In genomic region chr10:61825536-61825935, GRCm38 (mm10) we compare ENCODE assay signal across 30 mouse cellular contexts. TPM values are rescaled to one million over a fixed set of nuclear protein-coding genes. Genes with fewer than 3 reads are reported as not detected.
DNase-seq lines count a peak whose midpoint lies in the region; ATAC-seq and TF ChIP-seq lines count a peak whose summit lies in the region.
"Had no signal": no experiment of that assay in that cellular context is flagged by ENCODE, and none has a peak within 500 bp of the region (broad histone marks: within the 10 kb centered on the region; RNA-seq: fewer than 3 reads in every experiment).

No protein-coding gene starts in this region.

- WGBS in embryonic facial prominence, embryonic 13.5 days = 15% methylated on average over 5 of the region's 5 CpGs
- whole genome bisulfite sequencing in limb, embryonic 11.5 days = 9% methylated on average over 5 of the region's 5 CpGs
- 52% methylated on average over 5 of the region's 5 CpGs for WGBS in intestine, postnatal 0 days

- peak; percentile 53 for DNase-seq in embryo, embryonic 10.5 days (ENCODE audit: low spot score)
- no peak for DNase-seq in embryo, embryonic 9.5 days (ENCODE audit: extremely low spot score)
- peak; percentile 16 for DNase-seq in A20 (ENCODE audit: low read depth, low spot score)
- peak; percentile 58 for DNase-seq in limb, embryonic 11.5 days (ENCODE audit: low spot score)
- DNase-seq in spleen, adult 12 weeks (ENCODE audit: low spot score) = no peak
- DNase-seq: adrenal gland, postnatal 14 days; cerebellum, adult 11 months; cerebellum, adult 9-11 months; heart, postnatal 14 days; kidney, adult 8-10 months; kidney, postnatal 14 days; liver, embryonic 13.5 days; lung, adult 2 months; lung, postnatal 10 days; right cerebral cortex, postnatal 25 days; spleen, adult 18-20 months; thymus, postnatal 25 days had no signal

- no peaks in the 10 kb centered on the region for H3K9me3 ChIP-seq in embryonic facial prominence, embryonic 13.5 days
- H3K9me3 ChIP-seq in limb, embryonic 11.5 days (ENCODE audit: control insufficient read depth, low read length) = no peaks in the 10 kb centered on the region
- H3K9me3 ChIP-seq in intestine, postnatal 0 days (ENCODE audit: control insufficient read depth) = no peaks in the 10 kb centered on the region
- H3K9me3 ChIP-seq: forebrain, embryonic 10.5 days; hindbrain, embryonic 10.5 days; hindbrain, embryonic 15.5 days; limb, embryonic 15.5 days; liver, embryonic 13.5 days; midbrain, embryonic 15.5 days had no signal

- H3K27ac ChIP-seq in embryonic facial prominence, embryonic 13.5 days = peak overlapping the region; percentile 83
- H3K27ac ChIP-seq in limb, embryonic 11.5 days (replicated peaks; ENCODE audit: low read depth, low read length) = no peak overlapping the region
- no peak overlapping the region for H3K27ac ChIP-seq in intestine, postnatal 0 days (ENCODE audit: low read depth, low read length)
- H3K27ac ChIP-seq: hindbrain, embryonic 15.5 days; liver, embryonic 13.5 days; macrophage; midbrain, embryonic 15.5 days had no signal

- no peak for ATAC-seq in embryonic facial prominence, embryonic 13.5 days (ENCODE audit: insufficient number of reproducible peaks, insufficient read depth, low FRiP score, low TSS enrichment, low read depth)
- ATAC-seq in limb, embryonic 11.5 days (ENCODE audit: insufficient number of reproducible peaks, low FRiP score, low TSS enrichment, low read depth) = no peak
- no peak for ATAC-seq in monocyte, adult 5-6 weeks (replicated peaks; ENCODE audit: insufficient number of reproducible peaks, low FRiP score, low TSS enrichment, poor library complexity, severe bottlenecking)
- no peak for ATAC-seq in intestine, postnatal 0 days
- ATAC-seq: forebrain, embryonic 16.5 days; midbrain, embryonic 15.5 days had no signal

- peaks cover 55% of the 10 kb centered on the region for H3K4me1 ChIP-seq in embryonic facial prominence, embryonic 13.5 days
- peaks cover 30% of the 10 kb centered on the region for H3K4me1 ChIP-seq in limb, embryonic 11.5 days (ENCODE audit: control insufficient read depth, insufficient read depth, low read length)
- H3K4me1 ChIP-seq in intestine, postnatal 0 days (replicated peaks; ENCODE audit: control insufficient read depth, insufficient read depth, low read length) = no peaks in the 10 kb centered on the region
- H3K4me1 ChIP-seq: liver, embryonic 13.5 days had no signal

- no peak overlapping the region for H3K9ac ChIP-seq in embryonic facial prominence, embryonic 13.5 days
- H3K9ac ChIP-seq in limb, embryonic 11.5 days (ENCODE audit: low read length) = no peak overlapping the region
- H3K9ac ChIP-seq in intestine, postnatal 0 days (ENCODE audit: low read depth, low read length) = no peak overlapping the region
- H3K9ac ChIP-seq: hindbrain, embryonic 15.5 days; limb, embryonic 15.5 days; liver, embryonic 13.5 days; midbrain, embryonic 15.5 days had no signal

- H3K36me3 ChIP-seq in embryonic facial prominence, embryonic 13.5 days = no peaks in the 10 kb centered on the region
- no peaks in the 10 kb centered on the region for H3K36me3 ChIP-seq in limb, embryonic 11.5 days (ENCODE audit: control insufficient read depth, insufficient read depth, low read length)
- no peaks in the 10 kb centered on the region for H3K36me3 ChIP-seq in intestine, postnatal 0 days (ENCODE audit: control insufficient read depth, insufficient read depth)
- H3K36me3 ChIP-seq: forebrain, embryonic 10.5 days; hindbrain, embryonic 10.5 days; hindbrain, embryonic 15.5 days; limb, embryonic 15.5 days; liver, embryonic 13.5 days; midbrain, embryonic 15.5 days had no signal

- no peaks in the 10 kb centered on the region for H3K27me3 ChIP-seq in embryonic facial prominence, embryonic 13.5 days
- H3K27me3 ChIP-seq in limb, embryonic 11.5 days (ENCODE audit: control insufficient read depth, insufficient read depth, low read length) = no peaks in the 10 kb centered on the region
- H3K27me3 ChIP-seq in intestine, postnatal 0 days (replicated peaks; ENCODE audit: control insufficient read depth, insufficient read depth, low read length) = no peaks in the 10 kb centered on the region
- H3K27me3 ChIP-seq: hindbrain, embryonic 15.5 days; limb, embryonic 15.5 days; liver, embryonic 13.5 days; midbrain, embryonic 15.5 days had no signal

- H3K4me3 ChIP-seq in embryonic facial prominence, embryonic 13.5 days = no peak overlapping the region
- no peak overlapping the region for H3K4me3 ChIP-seq in limb, embryonic 11.5 days (ENCODE audit: low read depth, low read length)
- no peak overlapping the region for H3K4me3 ChIP-seq in intestine, postnatal 0 days (ENCODE audit: low read depth, low read length)
- H3K4me3 ChIP-seq: forebrain, embryonic 10.5 days; hindbrain, embryonic 10.5 days; hindbrain, embryonic 15.5 days; limb, embryonic 15.5 days; liver, embryonic 13.5 days; midbrain, embryonic 15.5 days had no signal

- no peak overlapping the region for H3K4me2 ChIP-seq in embryonic facial prominence, embryonic 13.5 days
- H3K4me2 ChIP-seq in limb, embryonic 11.5 days (ENCODE audit: low read depth, severe bottlenecking) = no peak overlapping the region
- H3K4me2 ChIP-seq in intestine, postnatal 0 days (replicated peaks; ENCODE audit: low read depth) = no peak overlapping the region
- H3K4me2 ChIP-seq: hindbrain, embryonic 15.5 days; limb, embryonic 15.5 days; liver, embryonic 13.5 days; midbrain, embryonic 15.5 days had no signal

- TF ChIP-seq CTCF in intestine, postnatal 0 days (IDR thresholded peaks at IDR 0.05; ENCODE audit: low read depth) = no peak

RNA-seq across cellular contexts. Expression of gene H2afy2, which starts 41.6 kb away (rescaled TPM):
- polyA plus RNA-seq in embryonic facial prominence, embryonic 13.5 days (2015; fragmentation: Nextera tagmentation; extraction: Ambion mirVana) = 281 and 321 TPM in 2 replicates
- polyA plus RNA-seq in limb, embryonic 11.5 days (2014; fragmentation: Nextera tagmentation; extraction: Ambion mirVana) = 249 and 263 TPM in 2 replicates
- total RNA-seq in monocyte, adult 5-6 weeks (2017) = 0.58 TPM in 1 of 3 replicates, not detected in the others
- 21.3 and 23.1 TPM in 2 replicates for polyA plus RNA-seq in intestine, postnatal 0 days (2015; fragmentation: Nextera tagmentation; extraction: Ambion mirVana)
- total RNA-seq: megakaryocyte-erythroid progenitor cell, adult 5-6 weeks; MEL; neutrophil, adult 5-6 weeks had no signal

Comparison
In these comparisons a context has a peak if more than half of its experiments do, and no peak if none do; other contexts are left out.
1. DNase-seq: peak in embryo, embryonic 10.5 days (single experiment), A20 (single experiment) and limb, embryonic 11.5 days (single experiment); none in embryo, embryonic 9.5 days (single experiment) and spleen, adult 12 weeks (single experiment).
2. RNA of gene H2afy2, which starts 41.6 kb away (polyA plus RNA-seq): 281 to 321 TPM in embryonic facial prominence, embryonic 13.5 days and 249 to 263 TPM in limb, embryonic 11.5 days; 21.3 to 23.1 TPM in intestine, postnatal 0 days; every median in the first group is over 10 times any median in the second.